Mouse (Mus musculus): ENCODE data around the gene Gm20388. TPM values are rescaled to one million over a fixed set of nuclear protein-coding genes. Genes with fewer than 3 reads are reported as not detected.

Gene Gm20388
- polyA plus RNA-seq, 1 experiment from 2014 or later: 1.7 TPM

DNA sequence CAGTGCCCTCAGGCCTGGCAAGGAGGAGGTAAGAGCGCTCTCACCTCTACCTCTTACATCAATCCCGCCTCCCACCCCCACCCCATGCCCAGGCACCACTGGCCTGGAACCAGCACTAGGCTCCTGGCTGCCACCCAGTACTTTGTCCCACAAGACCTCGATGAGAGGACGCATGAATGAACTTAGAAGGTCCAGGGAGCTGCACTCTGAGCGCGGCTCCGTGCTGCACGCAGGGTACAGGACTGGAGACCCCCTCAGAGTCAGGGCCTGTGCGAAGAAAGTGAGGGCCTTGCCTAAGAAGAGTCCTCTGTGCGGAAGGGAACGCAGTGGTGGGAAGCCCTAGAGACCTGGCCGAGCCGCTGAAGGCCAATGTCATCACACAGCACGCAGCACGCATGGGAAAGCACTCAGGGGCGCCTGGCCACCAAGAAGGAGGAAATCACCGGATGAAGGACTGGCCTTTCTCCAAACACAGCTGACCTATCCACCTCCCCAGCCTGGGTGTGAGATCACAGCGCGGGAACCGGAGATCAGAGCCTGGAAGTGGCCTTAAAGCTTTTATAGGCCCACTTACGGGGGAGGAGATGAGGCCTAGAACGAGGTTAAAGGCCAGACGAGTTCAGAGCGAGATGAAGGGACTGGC lies 2636.3 kb downstream of the Gm20388 start:
- H3K4me3 ChIP-seq: peak overlapping the region; percentile 10; the same call in 1 of the 2 replicates

DNA sequence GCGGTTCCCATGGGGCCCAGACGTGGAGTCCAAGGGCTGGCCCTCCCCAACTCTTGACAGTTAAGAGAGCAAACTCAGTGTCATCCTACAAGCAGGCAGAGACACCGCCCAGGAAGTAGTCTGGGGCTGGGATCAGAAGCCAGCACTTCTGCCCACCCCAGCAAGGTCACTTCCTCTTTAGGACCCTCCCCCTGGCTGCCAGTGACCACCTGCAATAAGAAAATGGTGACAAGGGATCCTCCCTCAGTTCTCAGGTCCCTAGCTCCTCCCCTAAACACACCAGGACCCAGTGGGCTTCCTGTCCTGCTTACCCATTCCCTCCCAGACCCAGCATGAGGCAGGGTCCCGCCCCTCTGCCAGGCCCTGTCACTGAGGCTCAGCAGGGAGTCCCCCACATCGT lies 2637.2 kb downstream of the Gm20388 start:
- Histone ChIP-seq H3K9me3 (no peaks in the 10 kb centered on the region), H3K4me1 (replicated peaks) (peaks cover 53% of the 10 kb centered on the region), H3K4me3 (0 out of 2 replicates have a peak overlapping the region, but pooled peaks have one; percentile 11), H3K27me3 (ENCODE audit: insufficient read depth, poor library complexity, severe bottlenecking) (peaks cover 38% of the 10 kb centered on the region), H3K36me3 (0 out of 2 replicates have a peak, but pooled peaks cover 7% of the 10 kb centered on the region), H3K27ac (peak overlapping the region; percentile 66)
- 33% methylated on average over 5 of the region's 5 CpGs for WGBS
- DNase-seq (ENCODE audit: low spot score): no peak

More for the DNA sequence above, 2636.3 kb downstream of the Gm20388 start:
- no peak for DNase-seq (ENCODE audit: low spot score)
- Histone ChIP-seq H3K36me3 (0 out of 2 replicates have a peak, but pooled peaks cover 10% of the 10 kb centered on the region), H3K4me1 (replicated peaks) (peaks cover 56% of the 10 kb centered on the region), H3K27ac (peak overlapping the region; percentile 66), H3K27me3 (ENCODE audit: insufficient read depth, poor library complexity, severe bottlenecking) (peaks cover 36% of the 10 kb centered on the region), H3K9me3 (no peaks in the 10 kb centered on the region)
- WGBS: 69% methylated on average over 24 of the region's 24 CpGs

DNA sequence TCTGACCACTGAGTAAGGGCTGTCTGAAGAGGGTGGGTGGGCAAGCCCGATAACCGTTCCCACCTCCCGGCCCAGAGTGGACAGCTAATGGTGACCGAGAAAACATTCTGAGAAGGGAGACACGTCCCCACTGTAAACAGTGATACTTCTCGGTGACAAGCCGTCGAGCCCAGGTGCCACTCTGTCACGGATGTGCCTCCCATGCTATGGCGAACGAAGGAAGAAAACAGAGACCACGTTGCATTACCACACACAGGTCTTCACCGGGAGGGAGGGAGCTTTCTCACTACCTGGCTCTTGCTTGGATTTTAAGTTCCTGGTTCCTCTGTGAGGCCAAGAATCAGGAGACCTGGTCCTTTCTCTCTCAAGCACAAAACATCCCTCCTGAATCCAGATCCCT lies 2637.7 kb downstream of the Gm20388 start:
- Histone ChIP-seq H3K4me1 (replicated peaks) (peaks cover 52% of the 10 kb centered on the region), H3K36me3 (0 out of 2 replicates have a peak, but pooled peaks cover 2% of the 10 kb centered on the region), H3K9me3 (no peaks in the 10 kb centered on the region), H3K27ac (no peak overlapping the region), H3K4me3 (0 out of 2 replicates have a peak overlapping the region, but pooled peaks have one; percentile 11), H3K27me3 (ENCODE audit: insufficient read depth, poor library complexity, severe bottlenecking) (peaks cover 38% of the 10 kb centered on the region)
- DNase-seq (ENCODE audit: low spot score): no peak
- WGBS: 74% methylated on average over 13 of the region's 13 CpGs

DNA sequence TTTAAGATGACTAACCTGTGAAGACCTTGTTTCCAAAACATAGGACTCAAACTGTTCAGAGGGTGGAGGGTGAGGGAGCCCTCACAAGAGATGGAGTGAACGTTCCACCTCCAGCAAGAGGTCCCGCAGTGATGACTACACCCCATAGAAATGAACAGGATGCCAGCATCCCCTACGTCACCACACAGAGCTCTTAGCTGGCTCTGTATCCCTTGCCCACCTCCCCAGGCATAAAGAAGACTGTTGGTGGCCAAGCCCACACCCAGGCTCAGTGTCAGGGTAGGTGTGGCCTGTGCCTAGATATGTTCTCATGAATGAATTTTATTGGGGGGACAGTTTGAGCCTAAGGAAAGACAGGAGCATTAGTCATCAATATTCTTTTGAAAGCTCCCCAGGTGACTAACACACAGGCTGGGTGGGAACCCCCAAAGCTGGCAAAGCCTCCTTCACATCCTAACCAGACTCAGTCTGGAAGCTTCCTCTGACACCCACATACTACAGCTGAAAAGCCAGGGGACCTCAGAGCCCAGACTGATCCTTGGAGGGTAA lies 2638.3 kb downstream of the Gm20388 start:
- H3K4me3 ChIP-seq: 0 out of 2 replicates have a peak overlapping the region, but pooled peaks have one; percentile 65
- H3K9me3 ChIP-seq: no peaks in the 10 kb centered on the region
- H3K36me3 ChIP-seq: no peaks in the 10 kb centered on the region
- peaks cover 38% of the 10 kb centered on the region for H3K27me3 ChIP-seq (ENCODE audit: insufficient read depth, poor library complexity, severe bottlenecking)
- peaks cover 52% of the 10 kb centered on the region for H3K4me1 ChIP-seq (replicated peaks)
- H3K27ac ChIP-seq: no peak overlapping the region
- DNase-seq (ENCODE audit: low spot score): no peak
- WGBS: 90% methylated on average over 3 of the region's 3 CpGs

DNA sequence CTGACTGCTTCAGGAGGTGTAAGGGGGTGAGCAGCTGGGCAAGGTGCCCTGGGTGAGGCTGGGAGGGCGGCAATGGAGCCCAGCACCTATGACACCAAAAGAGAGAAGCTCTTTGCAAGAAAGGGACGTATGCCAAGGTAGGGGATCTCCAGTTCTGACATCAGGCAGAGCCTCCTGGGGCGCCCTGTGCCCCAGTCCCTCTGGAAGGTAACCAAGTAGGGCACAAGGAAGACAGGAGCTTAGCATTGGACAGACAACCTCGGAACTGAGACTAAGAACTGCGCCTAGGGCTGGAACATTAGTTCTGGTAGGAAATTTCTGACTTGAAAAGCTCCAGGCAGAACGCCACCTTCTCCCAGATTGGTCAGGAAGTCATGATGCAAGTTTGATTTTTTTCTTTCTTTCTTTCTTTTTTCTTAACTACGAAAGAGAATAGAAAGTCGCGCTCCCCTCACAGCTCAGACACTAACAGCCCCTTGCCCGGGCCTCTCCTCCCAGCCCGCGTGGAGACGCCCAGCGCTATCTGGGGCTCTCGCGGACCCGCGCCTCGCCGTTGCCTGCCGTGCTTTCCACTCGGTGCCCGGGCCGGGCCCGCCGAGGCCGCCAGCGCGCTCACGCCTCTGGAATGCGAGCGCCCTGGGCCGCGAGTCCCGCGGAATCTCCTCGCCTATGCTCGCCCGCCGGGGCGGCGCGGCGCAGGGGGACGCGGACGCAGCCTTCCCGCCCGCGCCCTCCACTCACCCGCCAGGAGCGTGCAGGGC lies 2639.8 kb downstream of the Gm20388 start:
- Histone ChIP-seq H3K4me3 (peak overlapping the region; percentile 65), H3K4me1 (replicated peaks) (peaks cover 52% of the 10 kb centered on the region), H3K27ac (peak overlapping the region; percentile 91), H3K9me3 (no peaks in the 10 kb centered on the region), H3K27me3 (ENCODE audit: insufficient read depth, poor library complexity, severe bottlenecking) (peaks cover 38% of the 10 kb centered on the region), H3K36me3 (no peaks in the 10 kb centered on the region)
- peak; percentile 66 for DNase-seq (ENCODE audit: low spot score)
- WGBS: 3% methylated on average over 52 of the region's 52 CpGs

DNA sequence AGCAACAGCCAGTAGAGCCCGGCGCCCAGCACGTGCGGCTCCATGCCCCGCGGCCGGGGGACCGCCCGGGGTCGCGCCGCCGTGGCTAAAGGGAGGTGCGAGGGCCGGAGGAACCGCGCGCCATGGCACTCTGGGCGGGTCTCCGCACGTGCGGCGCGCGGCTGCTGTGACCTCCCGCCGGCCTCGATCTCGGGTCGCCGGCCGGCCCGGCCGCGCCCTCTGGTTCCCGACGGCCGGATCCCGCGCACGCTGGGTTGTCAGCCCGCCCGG lies 2640.3 kb downstream of the Gm20388 start:
- DNase-seq (ENCODE audit: low spot score): no peak
- peak overlapping the region; percentile 91 for H3K27ac ChIP-seq
- H3K27me3 ChIP-seq (ENCODE audit: insufficient read depth, poor library complexity, severe bottlenecking): peaks cover 38% of the 10 kb centered on the region
- under 1% methylated on average over 43 of the region's 43 CpGs for WGBS
- H3K4me1 ChIP-seq (replicated peaks): peaks cover 52% of the 10 kb centered on the region
- no peaks in the 10 kb centered on the region for H3K9me3 ChIP-seq
- H3K4me3 ChIP-seq: peak overlapping the region; percentile 65
- no peaks in the 10 kb centered on the region for H3K36me3 ChIP-seq

DNA sequence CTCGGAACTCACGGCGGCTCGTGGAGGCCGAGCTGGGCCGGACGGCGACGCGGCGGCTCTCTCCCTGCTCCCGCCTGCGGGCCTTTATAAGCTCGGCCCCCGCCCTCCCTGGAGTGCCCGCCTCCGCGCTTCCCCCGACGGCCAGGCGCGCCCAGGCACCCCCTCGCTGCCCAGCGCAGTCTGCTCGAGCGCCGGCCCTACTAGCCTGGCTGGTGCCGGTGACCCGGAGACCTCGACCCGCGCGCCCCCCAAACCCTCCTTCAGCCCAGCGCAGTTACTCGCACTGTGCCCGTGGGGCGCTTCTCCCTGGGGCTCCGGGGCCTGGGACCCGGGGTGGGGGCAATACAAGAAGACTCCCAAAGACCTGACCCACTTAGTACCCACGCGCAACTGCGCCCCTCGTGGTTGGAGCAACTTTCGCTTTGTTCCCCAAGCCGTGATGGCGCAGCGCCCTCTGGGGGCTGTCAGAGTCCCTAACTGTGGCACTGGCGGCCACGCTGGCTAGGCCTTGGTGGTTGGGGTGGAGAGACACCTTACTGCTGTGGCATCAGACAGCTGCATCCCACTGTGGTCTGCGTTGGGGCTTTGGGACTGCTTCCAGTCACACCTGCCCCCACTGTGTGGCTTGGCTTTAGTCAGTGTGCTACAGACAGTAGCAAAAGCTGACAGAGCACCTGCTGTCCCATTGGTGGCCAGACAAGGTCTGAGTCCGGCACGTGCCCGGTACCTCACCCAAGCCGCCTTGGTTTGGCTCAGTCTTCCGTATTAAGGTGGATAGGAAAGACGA lies 2640.8 kb downstream of the Gm20388 start, which contains the start of gene Piezo1:
Gene Piezo1 (minus strand): TSS at position 65 of the 787 bp plus-strand sequence.
- H3K4me3 ChIP-seq: peak within 1 kb of the TSS; percentile 65
- H3K9me3 ChIP-seq: no peaks in the 10 kb centered on the region
- peaks cover 50% of the 10 kb centered on the region for H3K4me1 ChIP-seq (replicated peaks)
- 11% methylated on average over 55 of the region's 56 CpGs for WGBS
- peak; percentile 83 for DNase-seq (ENCODE audit: low spot score)
- peak within 1 kb of the TSS; percentile 91 for H3K27ac ChIP-seq
- H3K36me3 ChIP-seq: no peaks in the 10 kb centered on the region
- peaks cover 38% of the 10 kb centered on the region for H3K27me3 ChIP-seq (ENCODE audit: insufficient read depth, poor library complexity, severe bottlenecking)

DNA sequence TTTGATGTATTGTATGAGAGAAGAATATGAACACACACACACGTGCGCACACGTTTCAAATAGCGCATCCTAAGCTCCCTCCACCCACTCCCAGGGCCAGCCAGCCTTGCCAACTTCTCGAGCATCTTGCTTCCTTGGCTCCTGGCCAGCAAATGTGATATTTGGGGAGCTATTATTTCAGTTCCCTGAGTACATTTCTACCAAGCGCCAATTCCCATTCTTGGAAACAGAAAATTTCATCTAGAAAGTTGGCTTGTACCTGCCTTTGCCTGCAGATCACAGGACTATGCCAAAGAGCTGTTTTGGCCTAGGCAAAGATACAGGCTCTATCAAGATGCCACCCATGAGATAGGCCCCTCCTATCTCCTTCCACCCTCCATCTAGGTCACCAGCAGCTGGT lies 2644.1 kb downstream of the Gm20388 start:
- DNase-seq (ENCODE audit: low spot score): no peak
- no peaks in the 10 kb centered on the region for H3K36me3 ChIP-seq
- H3K27me3 ChIP-seq (ENCODE audit: insufficient read depth, poor library complexity, severe bottlenecking): peaks cover 23% of the 10 kb centered on the region
- no peaks in the 10 kb centered on the region for H3K9me3 ChIP-seq
- no peak overlapping the region for H3K27ac ChIP-seq
- WGBS: 89% methylated on average over 6 of the region's 6 CpGs
- peaks cover 46% of the 10 kb centered on the region for H3K4me1 ChIP-seq (replicated peaks)
- no peak overlapping the region for H3K4me3 ChIP-seq

DNA sequence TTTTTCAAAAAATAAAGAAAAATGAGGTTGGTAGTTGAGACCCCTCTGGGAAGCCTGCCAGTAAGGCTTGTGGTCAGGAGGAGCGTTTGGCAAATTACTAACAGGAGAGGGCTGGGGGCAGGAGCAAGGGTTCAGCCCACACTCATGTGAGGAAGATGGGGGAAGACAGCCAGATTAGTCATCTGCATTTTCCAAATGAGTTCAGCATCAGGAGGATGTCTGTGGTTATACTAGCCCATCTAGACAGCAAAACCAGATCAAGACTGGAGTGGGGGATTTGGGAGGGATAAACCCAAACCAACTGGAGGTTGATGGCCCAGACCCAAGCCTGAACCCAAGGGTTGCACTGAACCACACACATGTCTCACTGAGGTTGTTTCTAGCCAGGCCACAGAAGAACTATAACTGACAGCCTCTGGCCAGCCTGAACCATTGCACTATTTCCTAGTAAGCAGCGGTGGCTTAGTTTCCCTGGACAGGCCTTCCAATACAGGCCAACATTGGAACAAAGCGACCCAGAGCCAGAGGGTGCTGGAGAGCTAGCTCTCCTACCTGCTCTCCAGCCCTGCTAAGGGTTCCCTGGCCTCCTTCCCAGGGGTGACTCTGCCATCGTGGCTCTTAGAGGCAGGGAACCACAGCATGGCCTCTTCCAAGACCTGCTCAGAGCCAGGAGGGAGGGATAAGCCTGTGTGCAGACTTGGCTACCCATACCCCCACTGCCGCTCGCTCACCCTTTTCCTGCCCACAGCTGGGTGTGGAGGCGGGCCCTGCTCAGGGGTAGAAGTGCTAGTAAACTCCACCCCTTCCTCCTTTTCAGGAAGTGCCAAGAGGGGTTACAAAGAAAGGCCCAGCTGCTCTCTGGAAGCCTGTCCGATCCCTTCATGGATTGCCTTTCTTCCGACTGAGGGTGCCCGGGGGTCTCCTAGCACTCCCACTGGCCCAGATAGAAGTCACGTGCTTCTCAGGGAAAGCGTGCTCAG lies 2645.7 kb downstream of the Gm20388 start:
- H3K36me3 ChIP-seq: no peaks in the 10 kb centered on the region
- 60% methylated on average over 12 of the region's 12 CpGs for WGBS
- H3K4me1 ChIP-seq (replicated peaks): peaks cover 31% of the 10 kb centered on the region
- peak overlapping the region; percentile 78 for H3K27ac ChIP-seq
- no peak for DNase-seq (ENCODE audit: low spot score)
- peaks cover 8% of the 10 kb centered on the region for H3K27me3 ChIP-seq (ENCODE audit: insufficient read depth, poor library complexity, severe bottlenecking)
- no peaks in the 10 kb centered on the region for H3K9me3 ChIP-seq
- H3K4me3 ChIP-seq: no peak overlapping the region; the same call in 1 of the 2 replicates

DNA sequence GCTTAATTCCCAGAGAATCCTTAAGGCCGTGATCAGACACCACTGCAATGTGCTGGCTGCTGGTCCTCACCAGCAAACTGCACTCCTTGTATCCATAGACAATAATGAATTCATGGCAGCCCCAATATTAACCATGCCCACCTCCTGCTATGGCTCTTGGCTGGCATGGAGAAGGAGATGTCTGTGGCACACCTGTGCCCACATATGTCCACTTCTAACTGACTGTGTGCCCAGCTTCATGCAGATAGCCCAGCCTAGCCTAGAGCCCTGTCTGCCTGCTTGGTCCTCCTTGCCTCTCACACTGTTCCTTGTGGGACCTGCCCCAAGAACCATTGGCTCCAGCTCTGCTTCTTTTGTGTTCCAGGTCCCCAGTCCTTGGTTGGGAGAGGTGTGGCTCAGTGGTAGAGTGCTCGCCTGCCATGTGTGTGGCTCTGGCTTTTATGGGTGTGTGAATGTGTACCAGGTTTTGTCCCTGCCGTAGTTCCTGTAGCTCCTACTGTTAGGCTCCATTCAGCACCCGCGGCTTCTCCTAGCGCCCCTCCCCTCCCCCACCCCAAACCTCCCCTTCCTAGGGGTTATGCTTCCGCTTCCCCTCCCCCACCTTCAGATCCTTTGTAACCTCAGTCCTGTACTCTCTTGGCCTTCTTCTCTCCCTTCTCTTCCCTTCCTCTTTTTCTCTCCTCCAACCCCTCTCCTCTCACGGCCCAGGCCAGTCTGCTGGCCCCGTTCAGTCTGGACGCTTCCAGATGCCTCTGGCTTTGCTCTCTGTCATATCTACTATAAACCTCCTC lies 2646.8 kb downstream of the Gm20388 start:
- Histone ChIP-seq H3K9me3 (no peaks in the 10 kb centered on the region), H3K27me3 (ENCODE audit: insufficient read depth, poor library complexity, severe bottlenecking) (no peaks in the 10 kb centered on the region), H3K4me1 (replicated peaks) (peaks cover 26% of the 10 kb centered on the region), H3K36me3 (no peaks in the 10 kb centered on the region), H3K27ac (peak overlapping the region; percentile 78), H3K4me3 (no peak overlapping the region)
- DNase-seq (ENCODE audit: low spot score): no peak
- WGBS: 45% methylated on average over 10 of the region's 10 CpGs

DNA sequence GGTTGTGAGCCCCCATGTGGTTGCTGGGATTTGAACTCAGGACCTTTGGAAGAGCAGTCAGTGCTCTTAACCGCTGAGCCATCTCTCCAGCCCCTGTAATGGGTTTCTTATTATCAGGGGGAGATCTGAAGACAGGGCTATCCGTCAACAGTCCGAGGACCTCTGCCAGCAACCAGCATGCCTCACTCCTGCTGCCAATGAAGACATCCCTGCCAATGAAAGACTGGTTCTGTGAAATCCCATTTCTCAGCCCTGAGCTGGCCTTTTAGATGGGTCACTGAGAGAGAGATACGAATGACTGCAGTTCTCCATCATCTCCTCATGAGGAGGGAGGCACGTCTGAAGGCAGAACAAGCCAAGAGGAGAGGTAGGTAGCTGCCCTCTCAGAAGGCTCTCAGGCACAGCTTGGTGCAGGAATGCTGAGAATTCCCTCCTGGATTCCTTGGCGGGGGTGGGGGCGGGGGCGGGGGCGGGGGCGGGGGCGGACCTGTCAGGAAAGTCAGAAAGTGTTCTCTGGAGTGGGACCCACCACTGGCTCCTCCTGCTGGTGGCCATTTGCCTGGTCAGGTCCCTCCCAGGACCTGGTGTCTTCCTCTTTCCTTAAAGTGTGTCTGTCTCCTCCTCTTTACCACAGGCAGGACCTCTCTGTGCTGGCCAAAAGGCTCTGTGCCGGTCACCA lies 2648.2 kb downstream of the Gm20388 start:
- peak; percentile 59 for DNase-seq (ENCODE audit: low spot score)
- no peaks in the 10 kb centered on the region for H3K36me3 ChIP-seq
- no peak overlapping the region for H3K4me3 ChIP-seq
- no peaks in the 10 kb centered on the region for H3K9me3 ChIP-seq
- peak overlapping the region; percentile 42; the same call in 1 of the 2 replicates for H3K27ac ChIP-seq
- 16% methylated on average over 12 of the region's 12 CpGs for WGBS
- H3K4me1 ChIP-seq (replicated peaks): peaks cover 26% of the 10 kb centered on the region
- H3K27me3 ChIP-seq (ENCODE audit: insufficient read depth, poor library complexity, severe bottlenecking): no peaks in the 10 kb centered on the region

Measured in hindbrain, embryonic 10.5 days (tissue).